Mouse (Mus musculus): ENCODE data around the gene Smarca2. TPM values are rescaled to one million over a fixed set of nuclear protein-coding genes. Genes with fewer than 3 reads are reported as not detected.
A peak's percentile ranks its signal among the peaks of the same experiment; 100 is the strongest.
"Not testable (repeated sequence)": the region's sequence is repeated elsewhere in the genome, so short reads cannot be mapped to it uniquely, and the experiment has no call there.

Gene Smarca2
- total RNA-seq, 2 experiments from 2014 or later = 205 to 206 TPM

DNA sequence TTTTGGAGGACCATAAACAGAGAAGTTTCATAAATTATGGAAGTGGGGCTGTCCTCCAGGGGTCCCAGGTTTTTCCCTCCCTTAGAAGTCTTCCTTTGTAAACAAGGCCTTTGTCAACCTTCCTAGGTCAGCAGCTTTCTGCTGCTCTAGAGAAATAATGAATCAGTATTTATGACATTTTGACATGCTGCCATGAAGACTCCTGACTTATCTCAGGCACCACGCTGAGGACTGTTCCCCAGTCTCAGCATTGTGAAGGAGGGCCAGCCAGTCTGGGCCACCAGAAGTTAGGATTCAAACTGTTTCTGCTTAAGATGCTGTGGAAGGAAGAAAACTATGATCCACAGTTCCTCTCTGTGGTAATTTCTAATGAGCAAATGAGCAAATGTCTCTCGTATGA, 4.8 kb downstream of the Smarca2 start:
- intact Hi-C loops (cut with DNase I) = loop anchor here (5.0 kb wide), 1 partner anchor 142 kb away; no protein-coding TSS in a partner anchor
- DNase-seq (ENCODE audit: extremely low spot score in 1 of 2, low spot score in 2 of 2) = no peak

DNA sequence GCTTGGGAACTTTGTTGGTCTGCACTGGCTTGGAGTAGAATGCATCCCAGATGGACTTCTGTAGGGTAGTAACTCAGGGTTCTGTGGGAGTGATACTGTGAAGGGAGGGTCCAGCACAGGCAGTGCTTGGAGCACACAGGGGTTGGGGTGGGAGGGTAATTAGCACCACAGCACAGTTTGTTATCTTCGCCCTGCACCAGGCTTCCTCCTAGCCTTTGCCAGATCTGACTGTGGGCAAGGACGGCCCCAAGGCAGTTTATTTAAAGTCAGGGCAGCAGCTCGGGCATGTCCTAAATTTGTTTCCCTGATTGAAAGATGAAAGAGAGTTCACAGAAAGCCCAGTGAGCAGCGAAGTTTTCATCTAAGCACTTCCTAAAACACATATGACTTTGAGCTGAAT, 8.1 kb downstream of the Smarca2 start:
- intact Hi-C loops (cut with DNase I) = no loop called here
- DNase-seq (ENCODE audit: extremely low spot score in 1 of 2, low spot score in 2 of 2) = no peak

DNA sequence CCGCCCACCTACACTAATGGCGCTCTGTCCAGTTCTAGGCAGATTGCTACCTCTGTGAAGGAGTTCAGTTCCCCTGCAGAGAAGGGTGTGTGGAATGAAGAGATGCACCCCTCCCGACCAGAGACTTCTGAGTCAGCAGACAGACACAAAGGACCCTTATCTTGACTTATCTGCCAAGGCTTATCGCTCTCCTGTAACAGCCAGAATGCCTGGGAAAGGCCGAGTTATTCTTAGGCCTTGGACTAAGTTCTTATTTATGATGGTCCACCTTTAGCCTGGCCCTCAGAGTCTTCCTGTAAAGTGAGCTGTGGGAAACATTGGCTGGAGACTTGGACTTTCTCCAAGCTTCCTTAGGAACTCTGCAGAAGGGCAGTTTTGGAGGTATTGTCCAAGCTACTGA, 8.8 kb downstream of the Smarca2 start:
- intact Hi-C loops (cut with DNase I) = no loop called here

DNA sequence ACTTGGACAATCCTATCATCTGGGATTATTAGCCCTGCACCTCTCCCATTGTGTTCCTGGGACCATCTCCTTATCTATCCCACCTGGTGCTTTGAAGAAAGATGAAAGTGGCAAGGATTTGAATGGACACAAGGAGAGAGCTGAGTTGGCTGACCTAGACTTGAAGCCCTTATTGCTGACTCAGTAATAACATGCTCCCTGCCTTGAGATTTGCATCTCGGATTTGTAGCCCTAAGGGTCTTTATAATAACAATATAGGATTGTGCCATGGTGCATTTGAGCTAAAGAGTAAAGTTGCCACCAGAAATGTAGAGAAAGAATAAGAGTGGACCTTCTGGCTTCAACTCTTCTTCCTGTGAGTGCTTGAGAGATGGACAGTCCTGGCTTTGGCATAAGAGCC, 11.4 kb downstream of the Smarca2 start:
- no peak for DNase-seq (ENCODE audit: extremely low spot score in 1 of 2, low spot score in 2 of 2)
- intact Hi-C loops (cut with DNase I) = no loop called here

More for the DNA sequence above, 8.8 kb downstream of the Smarca2 start:
- DNase-seq (ENCODE audit: extremely low spot score in 1 of 2, low spot score in 2 of 2) = no peak

DNA sequence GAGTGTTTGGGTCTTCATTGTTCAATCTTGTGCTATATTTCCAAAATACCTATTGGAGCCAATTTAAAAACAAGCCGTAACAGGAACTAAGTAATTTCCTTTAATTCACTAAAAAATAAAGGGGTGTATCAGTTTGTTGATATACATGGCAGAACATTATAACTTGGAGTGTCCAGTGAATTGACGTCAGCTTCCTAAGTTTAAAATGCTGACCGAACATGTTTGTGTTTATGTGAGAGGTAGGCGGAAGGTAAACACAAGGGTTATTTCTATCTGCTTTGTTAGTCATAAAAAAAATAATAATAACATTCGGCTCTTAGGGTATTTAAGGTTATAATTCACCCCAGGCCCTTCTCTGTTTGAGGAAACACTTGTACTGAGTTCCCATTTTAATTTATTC, 12.4 kb downstream of the Smarca2 start:
- DNase-seq (ENCODE audit: extremely low spot score in 1 of 2, low spot score in 2 of 2) = no peak
- intact Hi-C loops (cut with DNase I) = no loop called here

DNA sequence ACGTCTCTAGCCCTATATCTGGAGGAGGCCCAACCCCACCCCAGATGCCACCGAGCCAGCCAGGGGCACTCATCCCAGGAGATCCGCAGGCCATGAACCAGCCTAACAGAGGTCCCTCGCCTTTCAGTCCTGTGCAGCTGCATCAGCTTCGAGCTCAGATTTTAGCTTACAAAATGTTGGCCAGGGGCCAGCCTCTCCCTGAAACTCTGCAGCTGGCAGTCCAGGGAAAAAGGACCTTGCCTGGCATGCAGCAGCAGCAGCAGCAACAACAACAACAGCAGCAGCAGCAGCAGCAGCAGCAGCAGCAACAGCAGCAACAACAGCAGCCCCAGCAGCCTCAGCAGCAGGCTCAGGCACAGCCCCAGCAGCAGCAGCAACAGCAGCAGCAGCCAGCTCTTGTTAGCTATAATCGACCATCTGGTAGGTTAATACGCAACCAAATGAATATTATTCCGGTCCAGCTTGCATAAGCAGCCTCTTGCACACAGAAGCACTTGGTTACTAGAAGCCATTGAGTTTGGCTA, 25.9 kb downstream of the Smarca2 start:
- DNase-seq (ENCODE audit: extremely low spot score in 1 of 2, low spot score in 2 of 2) = peak; percentile 41 to 68
- intact Hi-C loops (cut with DNase I) = no loop called here

DNA sequence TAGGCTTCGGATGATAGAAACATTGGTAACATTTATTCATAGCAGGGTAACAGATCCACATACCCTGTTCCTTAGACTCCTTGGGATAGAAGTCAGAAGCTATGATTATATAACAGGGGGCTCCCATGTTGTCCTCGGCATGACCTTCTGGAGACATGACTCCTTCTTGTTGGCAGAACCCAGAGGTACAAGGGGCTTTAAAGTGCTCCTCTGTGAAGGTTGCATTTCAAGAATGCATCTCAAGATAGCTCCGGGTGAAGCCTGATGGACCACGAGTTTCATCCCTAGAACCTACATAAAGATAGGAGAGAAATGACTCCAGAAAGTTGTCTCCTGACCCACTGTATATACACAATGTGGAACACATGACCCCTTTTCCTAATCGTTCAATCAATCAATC, 27.4 kb downstream of the Smarca2 start:
- intact Hi-C loops (cut with DNase I) = no loop called here
- no peak for DNase-seq (ENCODE audit: extremely low spot score in 1 of 2, low spot score in 2 of 2)

DNA sequence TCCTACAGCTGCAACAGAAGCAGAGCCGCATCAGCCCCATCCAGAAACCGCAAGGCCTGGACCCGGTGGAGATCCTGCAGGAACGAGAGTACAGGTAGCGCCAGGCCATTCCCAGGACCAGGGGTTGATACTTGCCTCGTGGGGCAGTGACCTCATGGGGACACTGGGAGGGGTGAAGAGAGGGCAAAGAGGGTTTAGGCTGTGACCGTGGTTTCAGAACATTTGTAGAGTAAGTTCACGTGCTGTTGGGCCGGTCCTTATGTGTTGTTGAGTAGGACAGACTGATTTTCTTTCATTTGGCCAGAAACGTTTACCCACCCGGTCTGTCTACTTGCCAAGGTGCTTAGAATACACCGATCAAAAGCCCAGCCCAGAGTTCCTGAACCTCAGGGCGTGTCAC, 35.7 kb downstream of the Smarca2 start:
- intact Hi-C loops (cut with DNase I) = no loop called here
- DNase-seq (ENCODE audit: extremely low spot score in 1 of 2, low spot score in 2 of 2) = no peak

DNA sequence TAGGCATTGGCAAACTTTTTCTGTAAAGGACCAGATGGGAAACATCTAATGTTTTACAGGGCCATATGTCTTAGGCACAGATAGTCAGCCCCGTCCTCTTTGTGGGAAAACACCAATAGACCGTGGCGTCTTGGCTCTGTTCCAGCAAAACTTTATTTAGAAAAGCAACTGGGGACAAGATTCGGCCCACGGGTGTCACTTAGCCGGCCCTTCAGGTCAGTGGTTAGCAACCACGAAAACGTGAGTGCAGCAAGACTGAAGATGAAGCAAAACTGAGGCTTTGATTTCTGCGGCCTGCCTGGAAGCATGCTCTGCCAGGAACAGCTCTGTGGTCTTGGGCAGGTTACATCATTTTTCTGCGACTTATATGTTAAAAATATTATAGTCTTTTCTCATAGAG, 36.4 kb downstream of the Smarca2 start:
- DNase-seq (ENCODE audit: extremely low spot score in 1 of 2, low spot score in 2 of 2) = no peak
- intact Hi-C loops (cut with DNase I) = no loop called here

DNA sequence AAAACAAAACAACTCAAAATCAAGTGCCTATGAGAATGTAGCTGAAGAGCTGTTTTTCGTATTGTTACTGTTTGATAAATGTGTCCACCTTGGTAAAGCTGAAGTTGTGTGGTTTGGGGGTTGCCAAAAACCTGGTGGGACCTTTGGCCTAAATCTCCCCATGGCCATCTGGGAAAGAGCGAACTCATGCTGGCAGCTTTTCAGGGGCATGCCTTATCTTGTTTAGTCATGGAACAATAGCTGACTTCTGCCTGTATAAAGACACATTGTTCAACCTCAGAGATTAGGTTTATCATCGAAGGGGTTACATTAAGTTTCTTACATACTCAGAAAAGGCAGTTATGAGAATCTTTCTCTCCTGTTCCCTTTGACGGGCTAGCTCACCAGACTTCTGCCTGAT, 38.2 kb downstream of the Smarca2 start:
- no peak for DNase-seq (ENCODE audit: extremely low spot score in 1 of 2, low spot score in 2 of 2)
- intact Hi-C loops (cut with DNase I) = no loop called here

DNA sequence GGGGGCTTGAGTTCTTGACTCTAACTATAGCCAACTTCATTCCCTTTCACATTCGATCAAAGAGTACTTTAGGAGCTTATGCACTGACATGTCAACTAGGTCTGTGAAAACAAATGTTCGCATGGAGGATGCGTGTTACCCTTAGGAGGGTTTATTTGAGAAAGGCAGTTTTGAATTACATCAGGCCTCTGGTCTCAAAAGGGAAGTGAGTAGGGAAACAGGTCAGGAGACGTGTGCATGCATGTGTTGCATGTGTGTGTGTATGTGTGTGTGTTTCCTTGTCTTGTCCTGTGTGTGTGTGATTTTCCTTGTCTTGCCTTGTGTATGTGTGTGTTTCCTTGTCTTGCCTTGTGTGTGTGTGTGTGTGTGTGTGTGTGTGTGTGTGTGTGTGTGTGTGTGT, 39.1 kb downstream of the Smarca2 start:
- no peak for DNase-seq (ENCODE audit: extremely low spot score in 1 of 2, low spot score in 2 of 2)
- intact Hi-C loops (cut with DNase I) = no loop called here

DNA sequence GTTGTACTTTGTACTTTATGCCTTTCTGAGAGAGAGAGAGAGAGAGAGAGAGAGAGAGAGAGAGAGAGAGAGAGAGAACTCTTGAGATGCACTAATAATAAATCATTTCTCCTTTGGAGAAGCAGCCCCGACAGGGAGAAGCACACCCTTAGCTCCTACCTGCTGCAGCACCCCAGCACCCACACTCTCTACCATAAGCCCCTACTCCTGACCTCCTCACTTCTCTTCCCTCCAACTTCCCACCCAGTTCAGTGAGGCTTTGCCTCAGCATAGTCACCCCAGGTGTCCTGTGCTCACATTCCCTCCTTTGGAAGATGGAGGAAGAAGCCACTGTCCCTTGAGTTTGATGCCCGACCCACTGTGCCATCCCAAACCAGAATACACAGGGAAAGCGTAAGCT, 40.2 kb downstream of the Smarca2 start:
- intact Hi-C loops (cut with DNase I) = no loop called here
- no peak for DNase-seq (ENCODE audit: extremely low spot score in 1 of 2, low spot score in 2 of 2)

DNA sequence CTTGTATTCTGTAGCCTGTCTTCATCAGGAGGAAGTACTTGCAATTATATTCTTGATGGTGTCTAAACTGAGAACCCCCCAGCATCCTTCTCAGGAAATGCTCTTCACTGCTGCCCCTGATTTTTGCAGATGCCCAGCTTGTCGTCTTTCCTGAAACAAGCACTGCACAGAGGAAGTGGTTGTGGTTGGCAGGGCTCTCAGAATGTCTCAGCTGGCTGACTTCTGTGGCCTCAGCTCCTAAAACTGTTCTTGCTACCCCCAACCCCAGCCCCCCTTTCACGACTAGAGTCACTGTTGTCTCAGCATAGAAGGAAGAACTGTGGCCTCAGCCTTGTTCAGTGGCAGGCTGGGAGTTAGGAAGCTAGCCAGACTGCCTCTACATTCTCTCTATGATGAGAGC, 41.3 kb downstream of the Smarca2 start:
- intact Hi-C loops (cut with DNase I) = no loop called here
- DNase-seq (ENCODE audit: extremely low spot score in 1 of 2, low spot score in 2 of 2) = no peak

DNA sequence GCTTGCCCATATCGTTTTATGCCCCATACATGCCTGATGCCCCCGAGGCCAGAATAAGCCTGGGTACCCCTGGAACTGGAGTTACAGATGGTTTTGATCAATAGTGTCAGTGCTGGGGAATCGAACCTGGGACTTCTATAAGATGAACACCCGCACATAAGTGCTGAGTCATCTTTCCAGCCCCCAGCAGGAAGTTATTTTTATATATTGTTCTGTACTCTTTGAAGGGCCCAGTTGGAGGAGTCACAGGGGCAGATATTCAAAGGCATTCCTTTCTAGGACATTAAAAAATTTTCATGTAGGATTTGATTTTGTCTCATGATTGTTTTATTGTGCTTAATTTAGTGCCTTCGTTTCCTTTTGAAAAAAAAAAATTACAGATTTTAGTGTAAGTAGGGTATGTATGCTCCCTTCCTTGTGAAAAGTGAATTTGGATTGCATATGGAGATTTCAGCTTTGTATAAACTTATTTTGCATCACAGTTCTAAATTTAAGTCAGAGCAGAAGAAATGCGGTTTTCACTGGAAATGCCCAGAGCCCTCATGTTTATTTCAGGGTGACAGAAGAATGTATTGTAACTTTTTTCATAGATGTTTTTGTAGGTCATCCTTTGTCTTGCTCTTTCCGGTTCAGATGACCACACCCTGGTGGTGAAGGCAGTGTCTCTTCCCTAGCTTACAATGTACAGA, 45.9 kb downstream of the Smarca2 start:
- intact Hi-C loops (cut with DNase I) = no loop called here
- DNase-seq (ENCODE audit: extremely low spot score in 1 of 2, low spot score in 2 of 2) = no peak

DNA sequence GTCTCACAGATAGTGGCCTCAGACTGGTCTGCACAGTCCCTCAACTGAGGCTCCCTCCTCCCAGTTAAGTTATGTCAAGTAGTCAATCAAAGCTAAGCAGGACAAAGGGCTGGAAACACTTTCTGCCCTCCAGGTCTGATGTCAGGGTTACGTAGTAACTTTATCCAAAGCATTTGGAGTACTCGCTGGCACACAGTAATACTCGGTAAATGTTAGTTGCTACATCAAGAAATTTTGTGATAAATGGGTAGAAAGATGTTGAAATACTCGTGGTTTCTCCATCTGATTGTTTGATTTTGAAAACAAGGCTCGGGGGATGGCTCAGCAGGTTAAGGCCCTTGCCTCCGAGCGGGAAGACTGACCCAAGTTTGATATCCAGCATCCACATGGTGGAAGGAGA, 53.5 kb downstream of the Smarca2 start:
- no peak for DNase-seq (ENCODE audit: extremely low spot score in 1 of 2, low spot score in 2 of 2)
- intact Hi-C loops (cut with DNase I) = no loop called here

DNA sequence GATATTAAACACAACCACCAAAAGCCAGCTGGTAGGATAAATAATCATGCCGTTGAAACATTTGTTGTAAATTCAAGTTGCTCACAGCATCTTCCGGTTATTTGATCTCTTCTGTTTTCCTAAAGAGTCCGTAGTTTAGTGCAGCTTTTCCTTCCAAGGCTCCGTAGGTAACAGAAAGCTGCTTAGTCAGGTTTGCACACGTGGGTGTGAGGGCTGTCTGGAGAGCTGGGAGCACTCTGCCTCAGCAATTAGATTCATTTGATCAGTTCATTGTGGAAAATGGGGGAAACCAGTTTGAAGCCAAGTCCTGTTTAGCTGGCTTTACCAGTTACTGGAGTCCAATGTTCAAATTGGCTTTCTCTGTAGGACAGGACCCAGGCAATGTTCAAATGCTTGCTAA, 55.1 kb downstream of the Smarca2 start:
- DNase-seq (ENCODE audit: extremely low spot score in 1 of 2, low spot score in 2 of 2) = no peak
- intact Hi-C loops (cut with DNase I) = no loop called here

DNA sequence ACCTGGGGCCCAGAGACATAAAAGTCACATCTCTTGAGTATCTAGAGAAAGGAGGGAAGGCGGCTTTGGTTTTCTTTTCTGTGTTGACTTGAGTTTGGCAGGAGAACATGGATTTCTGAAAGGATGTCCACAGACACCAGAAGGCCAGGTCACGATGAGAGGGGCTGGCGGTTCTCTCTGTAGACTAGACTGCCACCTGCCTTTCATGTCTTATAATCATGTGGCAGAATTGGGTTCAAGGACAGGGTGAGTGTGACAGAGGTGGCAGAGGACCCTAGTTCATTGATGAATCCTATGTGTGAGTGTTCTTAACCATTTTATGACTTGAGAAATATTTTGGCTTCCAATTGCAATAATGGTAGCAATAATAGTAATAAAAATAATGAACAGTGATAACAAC, 56.3 kb downstream of the Smarca2 start:
- intact Hi-C loops (cut with DNase I) = no loop called here
- no peak for DNase-seq (ENCODE audit: extremely low spot score in 1 of 2, low spot score in 2 of 2)

DNA sequence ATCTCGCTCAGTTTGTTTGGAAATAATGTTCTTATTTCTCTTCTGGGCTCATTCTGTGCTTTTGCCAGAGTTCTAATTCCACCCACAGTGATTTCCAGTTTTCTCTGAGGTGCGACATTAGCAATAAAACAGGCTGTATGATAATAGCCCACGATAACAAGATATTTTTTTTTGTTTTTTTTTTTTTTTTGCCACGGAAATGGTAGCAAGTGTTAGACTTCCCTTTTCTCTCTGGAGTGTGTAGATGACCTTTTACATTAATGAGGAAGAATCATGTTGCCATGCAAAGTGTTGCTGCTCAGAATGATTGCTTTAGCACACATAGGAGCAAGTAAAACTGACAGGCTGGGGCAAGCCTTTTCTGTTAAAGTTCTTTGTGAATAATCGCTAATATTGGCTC, 61.5 kb downstream of the Smarca2 start:
- intact Hi-C loops (cut with DNase I) = no loop called here
- no peak for DNase-seq (ENCODE audit: extremely low spot score in 1 of 2, low spot score in 2 of 2)

DNA sequence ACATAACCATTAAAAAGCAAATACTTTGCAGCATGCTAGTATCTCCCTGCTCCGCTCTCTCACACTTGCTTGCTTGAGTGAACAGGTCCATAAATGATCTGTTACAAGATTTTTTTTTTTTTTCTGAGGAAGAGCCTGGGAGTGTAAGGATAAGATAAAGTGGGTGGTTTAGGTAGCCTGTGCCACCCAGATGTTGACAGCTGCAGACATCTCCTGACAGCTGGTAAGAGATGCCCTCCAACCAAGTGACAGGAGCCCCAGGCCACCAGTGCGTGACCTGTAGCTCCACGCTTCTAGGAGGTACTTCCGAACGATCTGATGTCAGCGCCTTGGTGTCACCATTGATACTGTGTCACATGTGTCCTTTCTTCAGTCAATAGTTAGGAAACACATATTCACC, 65.2 kb downstream of the Smarca2 start:
- intact Hi-C loops (cut with DNase I) = no loop called here
- DNase-seq (ENCODE audit: extremely low spot score in 1 of 2, low spot score in 2 of 2) = no peak

DNA sequence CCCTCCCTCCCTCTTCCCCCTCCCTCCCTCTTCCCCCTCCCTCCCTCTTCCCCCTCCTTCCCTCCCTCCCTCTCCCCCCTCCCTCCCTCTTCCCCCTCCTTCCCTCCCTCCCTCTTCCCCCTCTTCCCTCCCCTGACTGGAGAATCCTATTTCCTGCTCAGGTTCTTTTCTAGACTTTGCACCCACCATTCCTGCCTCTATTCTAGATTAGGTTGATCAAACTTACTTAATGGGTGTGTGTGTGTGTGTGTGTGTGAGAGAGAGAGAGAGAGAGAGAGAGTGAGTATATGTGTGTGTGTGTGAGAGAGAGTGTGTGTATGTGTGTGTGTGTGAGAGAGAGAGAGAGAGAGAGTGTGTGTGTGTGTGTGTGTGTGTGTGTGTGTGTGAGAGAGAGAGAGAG, 66.6 kb downstream of the Smarca2 start:
- intact Hi-C loops (cut with DNase I); DNase-seq (ENCODE audit: extremely low spot score in 1 of 2, low spot score in 2 of 2): not testable (repeated sequence)

DNA sequence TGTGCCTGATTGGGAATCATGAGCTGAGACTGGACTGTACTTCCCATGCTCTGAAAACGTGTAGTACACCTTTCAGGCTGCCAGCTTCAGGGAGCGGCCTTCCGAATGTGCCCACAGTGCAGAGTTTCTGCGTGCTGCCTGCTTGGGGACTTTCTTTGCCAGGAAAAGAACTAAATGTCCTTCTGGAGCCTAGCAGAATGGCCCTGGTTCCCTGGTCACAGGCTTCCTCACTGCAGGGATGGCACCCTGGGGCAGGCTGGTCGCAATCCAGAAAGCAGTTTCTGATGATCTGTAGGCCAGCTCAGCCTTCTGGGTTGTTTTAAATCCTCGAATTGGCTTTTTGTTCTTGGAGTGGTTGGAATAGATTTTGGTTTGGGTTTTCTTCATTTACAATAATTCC, 71.1 kb downstream of the Smarca2 start:
- intact Hi-C loops (cut with DNase I) = no loop called here

More for the DNA sequence above, 71.1 kb downstream of the Smarca2 start:
- no peak for DNase-seq (ENCODE audit: extremely low spot score in 1 of 2, low spot score in 2 of 2)

All from left cerebral cortex, postnatal 10 days (tissue).